Mouse (Mus musculus) olfactory bulb, adult 2 months (tissue): ENCODE measurements around the gene Ddx18.

Source experiments
- CTCF ChIP-seq: fragments of 200-500 bp; IDR thresholded peaks from 2 replicates; pipeline ENCODE4 v1.5.1; 2012; ENCODE audit warnings: low read depth, mild to moderate bottlenecking, low read length, moderate library complexity; ENCODE audit not compliant: insufficient read depth
- POLR2A ChIP-seq: fragments of 200-500 bp; IDR thresholded peaks from 2 replicates; pipeline ENCODE4 v1.6.1; 2012; ENCODE audit warnings: mild to moderate bottlenecking, low read depth, low read length, moderate library complexity; ENCODE audit not compliant: insufficient read depth

- TF ChIP-seq POLR2A, result no peak
- no peak for TF ChIP-seq CTCF
Observed at GRCm38 (mm10) chr1:121549456-121549855, 18.3 kb downstream of the Ddx18 start.
